Mouse (Mus musculus) gastrocnemius, adult 18-20 months (tissue): ENCODE results near the gene Astn2. TPM values are rescaled to one million over a fixed set of nuclear protein-coding genes. Genes with fewer than 3 reads are reported as not detected.

Source experiments
- DNase-seq: peaks from one replicate; pipeline ENCODE4 v3.0.0; 2021; ENCODE audit warnings: low spot score
- total RNA-seq, 2 experiments: library from RNA; stranded (reverse); gene quantifications; 2 replicates each; pipeline ENCODE4 v1.2.3; 2021

The Astn2 gene
- total RNA-seq, 2 experiments from 2014 or later = 0.78 to 1.1 TPM

DNA sequence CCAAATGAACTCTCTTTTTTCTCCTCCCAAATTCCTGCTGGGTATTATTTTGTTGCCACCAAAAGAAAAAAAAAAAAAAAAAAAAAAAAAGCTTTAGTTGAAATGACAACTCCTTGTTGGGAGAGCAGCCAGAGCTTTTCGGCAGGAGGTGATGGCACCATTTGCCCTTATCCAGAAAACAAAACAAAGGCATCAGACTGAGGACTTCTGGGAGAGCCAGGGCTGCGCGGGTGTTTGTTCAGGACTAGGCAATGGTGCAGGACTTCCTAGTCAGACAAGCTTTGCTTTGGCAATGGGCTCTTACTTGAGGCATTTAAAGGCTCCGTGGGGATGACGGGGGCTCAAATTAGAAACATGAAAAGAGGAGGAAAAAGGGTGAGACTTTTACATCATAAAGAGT lies 817.5 kb downstream of the Astn2 start:
- no peak for DNase-seq

GRCm38 (mm10) chr4:65580254-65580653 lies 824.2 kb downstream of the Astn2 start:
- no peak for DNase-seq

DNA sequence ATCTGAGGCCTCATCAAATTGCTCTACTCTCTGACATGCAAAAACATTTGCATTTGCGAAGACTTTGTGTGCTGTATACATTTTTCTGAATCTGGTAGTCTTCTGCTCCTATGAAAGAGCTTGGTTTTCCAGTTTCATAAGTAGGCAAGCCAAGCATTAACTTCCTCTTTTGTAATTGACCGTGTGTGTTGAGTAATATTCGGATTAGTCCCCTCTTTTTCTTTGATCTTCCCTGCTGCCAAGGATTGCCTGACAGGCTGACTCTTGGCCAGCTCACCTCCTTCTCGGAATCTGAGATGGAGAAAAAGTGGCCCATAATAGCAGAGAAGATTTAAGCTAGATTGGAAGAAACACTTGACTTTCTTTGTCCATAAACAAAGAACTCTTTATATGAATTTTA lies 838.9 kb downstream of the Astn2 start:
- no peak for DNase-seq

GRCm38 (mm10) chr4:65548561-65548960 lies 855.9 kb downstream of the Astn2 start:
- DNase-seq = peak; percentile 72

DNA sequence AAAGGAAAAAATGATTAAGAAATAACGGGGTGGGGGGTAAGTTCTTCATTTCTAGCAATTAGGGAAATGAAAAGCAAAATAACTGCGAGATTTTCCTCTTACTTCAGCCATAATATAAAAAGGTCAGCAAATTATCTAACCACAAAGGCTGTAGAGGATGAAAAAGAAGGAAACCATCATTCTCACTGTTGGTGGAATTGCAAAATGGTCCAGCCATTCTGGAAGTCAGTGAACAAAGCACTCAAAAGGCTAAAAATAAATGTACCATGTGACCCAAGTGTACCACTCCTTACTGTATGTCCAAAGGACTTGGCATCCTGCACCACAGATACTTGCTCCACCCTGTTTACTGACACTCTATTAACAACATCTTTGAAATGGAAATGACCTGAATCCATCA lies 858.8 kb downstream of the Astn2 start:
- DNase-seq = no peak

DNA sequence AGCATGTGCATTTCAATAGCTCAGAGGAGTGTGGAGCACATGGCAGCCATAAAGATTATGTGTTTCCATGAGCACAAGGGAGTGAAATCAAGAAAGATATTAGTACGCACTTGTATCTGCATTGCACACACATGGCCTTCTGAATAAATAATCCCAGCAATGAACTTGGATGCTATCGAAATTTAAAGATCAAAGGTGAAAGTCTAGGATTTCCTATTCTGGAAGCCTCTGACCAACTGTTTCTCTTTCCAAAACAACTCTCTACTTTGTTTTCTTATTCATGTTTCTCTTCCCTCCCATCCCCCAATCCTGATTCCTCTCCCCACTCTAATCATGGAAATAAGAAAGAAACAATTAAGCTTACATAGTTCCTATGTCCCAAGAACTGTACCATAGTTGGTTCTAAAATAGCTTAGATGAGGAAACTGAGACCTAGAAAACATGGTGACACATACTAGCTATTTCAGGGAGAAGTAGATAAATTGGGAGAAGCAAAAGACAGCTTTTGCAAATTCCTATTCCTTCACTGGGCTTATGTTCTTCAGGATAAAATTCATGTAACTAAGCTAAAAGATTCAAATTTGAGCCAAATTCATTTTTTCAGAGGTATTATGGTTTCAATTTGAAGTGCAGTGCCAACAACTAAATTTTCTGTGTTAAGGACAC lies 872.2 kb downstream of the Astn2 start:
- no peak for DNase-seq

DNA sequence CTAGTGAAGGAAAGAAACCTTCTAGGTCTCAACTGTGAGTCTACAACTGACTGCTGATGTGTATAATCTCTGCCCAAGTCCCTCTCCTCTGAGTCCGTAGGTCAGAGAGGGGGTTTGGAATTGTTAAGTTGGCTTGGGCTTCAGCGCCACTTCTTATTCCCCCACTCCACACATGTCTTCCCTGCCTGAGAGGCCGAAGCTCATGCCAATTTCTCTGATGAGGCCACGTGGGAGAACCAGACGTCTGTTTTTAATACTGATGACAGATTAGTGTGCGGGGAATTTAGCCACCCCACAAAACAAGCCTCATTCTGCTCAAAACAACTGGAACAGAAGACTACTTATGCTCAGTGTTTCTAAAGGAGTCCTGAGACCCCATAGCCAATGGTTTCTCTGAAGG lies 872.8 kb downstream of the Astn2 start:
- peak; percentile 8 for DNase-seq

DNA sequence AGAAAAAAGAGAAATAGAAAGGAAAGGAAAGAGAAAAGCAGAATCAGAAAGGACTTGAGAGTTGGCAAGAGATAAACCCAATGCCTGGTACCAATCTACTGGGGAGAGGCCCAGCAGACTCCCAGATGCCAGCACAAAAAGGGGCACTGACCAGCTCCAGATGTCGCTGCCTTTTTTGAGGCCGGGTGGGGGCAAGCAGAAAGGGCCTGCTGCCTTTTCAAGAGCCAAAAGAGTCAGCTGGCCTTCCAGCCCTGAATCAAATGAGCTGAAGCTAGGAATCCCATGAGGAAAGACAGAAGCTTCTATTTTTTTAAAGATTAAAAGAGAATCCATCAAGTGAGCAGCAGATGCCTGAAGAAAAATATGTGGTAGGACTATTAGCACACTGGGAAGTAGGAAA lies 873.5 kb downstream of the Astn2 start:
- no peak for DNase-seq

GRCm38 (mm10) chr4:65508101-65508500 lies 896.3 kb downstream of the Astn2 start:
- peak; percentile 63 for DNase-seq

- no peak for DNase-seq
Observed at GRCm38 (mm10) chr4:65506870-65507269, 897.5 kb downstream of the Astn2 start.

GRCm38 (mm10) chr4:65496463-65496834 lies 908.0 kb downstream of the Astn2 start:
- peak; percentile 91 for DNase-seq

DNA sequence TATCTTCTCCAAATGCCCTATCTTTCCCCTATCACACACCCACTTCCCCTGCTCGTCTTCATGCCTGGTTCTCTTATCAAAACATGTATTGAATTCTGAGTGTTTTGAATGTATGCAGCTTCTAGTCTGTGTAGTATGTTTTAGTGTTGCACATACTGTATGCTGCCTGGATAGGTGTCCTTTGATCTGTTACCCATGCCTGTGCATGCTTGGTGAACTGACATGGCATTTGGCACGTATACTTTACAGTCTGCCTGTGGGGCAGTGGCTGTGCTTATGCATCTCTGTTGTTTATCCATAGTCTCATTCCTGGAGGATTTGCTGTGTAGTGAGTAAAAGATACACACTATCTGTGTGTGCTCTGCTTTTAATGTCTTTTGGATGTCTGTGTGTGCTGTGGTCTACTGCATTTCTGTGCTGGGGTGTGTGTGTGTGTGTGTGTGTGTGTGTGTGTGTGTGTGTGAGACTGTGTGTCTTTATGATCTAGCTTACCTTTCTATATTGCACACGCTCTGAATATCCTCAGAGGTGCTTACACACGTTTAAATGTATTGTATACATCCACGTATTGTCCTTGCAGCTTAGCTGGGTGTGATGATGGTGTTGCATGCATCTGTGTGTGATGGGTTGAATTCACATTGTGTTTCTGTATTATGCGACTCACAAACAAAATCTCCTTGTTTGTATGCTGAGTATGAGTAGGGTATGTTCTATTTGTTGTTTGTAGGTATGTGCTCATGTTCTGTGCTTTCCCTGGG lies 908.5 kb downstream of the Astn2 start:
- no peak for DNase-seq

DNA sequence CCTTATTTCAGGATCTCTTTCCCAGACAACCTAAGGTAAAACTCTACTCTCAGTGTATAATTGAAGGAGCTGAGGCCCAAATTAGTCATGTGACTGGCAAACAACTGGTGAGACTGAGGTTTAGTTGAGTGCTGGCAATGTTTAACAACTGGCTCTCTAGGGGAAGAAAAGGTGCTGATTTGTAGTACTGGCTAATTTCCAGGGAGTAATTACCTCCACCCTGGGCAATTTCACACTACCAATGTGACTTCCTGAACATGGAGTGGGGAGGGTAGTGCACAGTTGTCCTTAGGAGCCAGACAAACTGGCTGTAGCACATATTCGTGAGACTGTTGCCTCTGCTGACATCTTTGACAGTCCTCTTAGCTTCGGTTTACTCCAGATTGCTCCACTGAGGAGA lies 912.9 kb downstream of the Astn2 start:
- no peak for DNase-seq

- no peak for DNase-seq
Observed at GRCm38 (mm10) chr4:65489711-65490110, 914.7 kb downstream of the Astn2 start.

- DNase-seq = peak; percentile 32
Observed at GRCm38 (mm10) chr4:65481632-65482031, 922.8 kb downstream of the Astn2 start.

DNA sequence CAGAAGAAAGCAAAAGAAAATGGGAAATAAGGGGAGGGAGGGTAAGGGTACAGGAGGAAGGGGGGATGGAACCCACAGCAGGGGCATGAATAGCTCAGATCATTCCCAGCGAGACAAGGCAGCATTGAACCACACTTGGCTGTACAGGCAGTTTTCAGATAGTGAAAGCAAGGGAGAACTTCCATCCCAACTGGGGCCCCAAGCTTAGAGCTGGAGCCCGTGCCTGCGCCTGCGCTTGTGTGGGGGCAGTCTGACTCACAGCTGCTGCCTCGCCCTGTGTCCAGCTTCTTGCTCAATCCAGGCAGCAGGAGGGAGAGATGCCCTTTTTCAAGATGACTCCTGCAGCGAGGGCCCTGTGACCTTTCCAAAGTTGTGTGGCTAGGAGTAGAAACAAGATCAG lies 927.3 kb downstream of the Astn2 start:
- DNase-seq = peak; percentile 56

DNA sequence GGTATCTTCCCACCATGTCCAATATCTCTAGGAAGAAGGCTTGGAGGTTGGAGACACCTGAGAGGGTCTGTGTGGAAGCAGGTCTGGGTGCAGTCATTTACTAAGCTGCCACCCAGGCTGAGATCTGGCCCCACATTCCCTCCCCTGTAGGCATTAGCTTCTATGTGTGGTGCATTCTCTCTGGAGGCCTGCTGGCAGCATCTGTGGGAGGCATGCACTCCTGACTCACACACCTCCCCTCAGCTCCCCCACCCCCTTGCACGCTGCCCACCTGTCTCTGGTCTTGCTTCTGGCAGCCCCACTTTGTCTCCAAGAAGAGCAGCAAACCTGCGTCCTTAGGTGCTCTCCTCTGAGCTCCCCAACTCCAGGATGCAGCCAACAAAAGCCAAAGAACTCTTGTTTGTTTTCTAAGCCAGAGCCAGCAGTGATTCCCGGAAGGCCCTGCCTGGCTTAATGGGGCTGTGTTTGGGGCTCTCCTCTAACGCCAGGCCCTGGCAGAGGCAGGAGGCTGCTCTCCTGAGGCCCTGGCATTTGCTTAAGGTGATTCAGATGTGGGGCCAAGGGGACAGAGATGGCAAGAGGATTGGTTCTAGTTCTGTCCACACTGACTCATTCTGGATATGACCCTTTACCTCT lies 928.4 kb downstream of the Astn2 start:
- DNase-seq = no peak

DNA sequence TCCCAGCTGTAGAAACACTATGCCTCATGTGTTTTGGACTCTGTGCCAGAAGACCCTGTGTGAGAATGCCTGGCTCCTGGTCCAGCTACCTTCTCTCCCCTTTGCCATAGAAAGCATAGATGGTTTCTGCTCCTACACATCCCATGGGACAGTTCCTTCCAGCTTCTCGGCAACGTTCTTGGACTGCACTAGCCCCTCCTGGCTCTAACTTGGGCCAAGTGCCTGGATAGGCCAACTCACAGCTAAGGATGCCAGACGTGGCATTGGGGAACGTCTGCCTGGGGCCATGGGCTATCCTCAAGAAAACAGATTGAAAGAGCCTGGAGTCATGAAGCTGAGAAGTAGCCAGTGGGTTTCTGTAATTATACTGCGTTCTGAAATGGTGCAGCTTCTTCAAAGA lies 931.3 kb downstream of the Astn2 start:
- no peak for DNase-seq

GRCm38 (mm10) chr4:65449171-65449570 lies 955.2 kb downstream of the Astn2 start:
- DNase-seq = no peak

- DNase-seq = no peak
Observed at GRCm38 (mm10) chr4:65441746-65442145, 962.7 kb downstream of the Astn2 start.

- DNase-seq = no peak
Observed at GRCm38 (mm10) chr4:65430804-65431203, 973.6 kb downstream of the Astn2 start.

- DNase-seq = peak; percentile 5
Observed at GRCm38 (mm10) chr4:65427480-65427879, 976.9 kb downstream of the Astn2 start.

DNA sequence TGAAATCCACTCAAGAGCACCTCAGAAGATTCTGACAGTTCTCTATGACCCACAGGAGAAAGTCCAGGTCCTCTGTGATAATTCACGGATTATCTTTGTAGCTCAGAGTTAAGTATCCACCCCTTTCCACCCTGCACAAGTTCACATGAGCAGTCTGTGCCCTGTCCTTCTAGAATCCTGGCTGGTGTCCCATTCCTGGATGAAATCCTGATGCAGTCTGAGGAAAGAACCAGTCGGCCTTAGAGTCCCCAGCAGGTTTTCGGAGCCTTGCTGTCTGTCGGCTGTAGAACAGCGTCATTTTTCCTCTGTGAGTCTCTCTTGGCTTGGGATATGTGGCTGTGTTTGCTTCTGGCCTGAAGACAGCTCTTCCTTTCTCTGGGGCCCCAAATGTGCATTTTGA lies 978.0 kb downstream of the Astn2 start:
- DNase-seq = no peak
